Mouse (Mus musculus): ENCODE measurements around the gene Ccdc169.

DNA sequence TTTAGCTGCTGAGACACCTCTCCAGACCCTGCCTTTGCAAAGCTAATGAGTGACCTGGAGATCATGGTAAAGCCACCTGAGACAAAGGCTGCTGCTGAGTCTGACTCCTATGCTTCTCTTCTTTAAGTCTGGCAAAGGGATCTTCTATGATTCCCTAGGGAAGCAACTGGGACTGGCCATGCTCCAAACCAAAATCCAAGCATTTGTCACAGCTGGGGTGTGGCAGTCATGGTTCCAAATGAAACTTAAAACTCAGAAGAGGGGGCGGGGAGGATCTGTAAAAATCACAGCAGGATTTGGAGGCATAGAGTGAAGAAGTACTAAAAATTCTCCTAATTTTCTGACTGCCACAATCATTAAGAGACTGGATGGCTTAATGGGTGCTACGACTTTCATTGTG is 40.0 kb upstream of the Ccdc169 start:
- TF ChIP-seq CTCF (IDR thresholded peaks at IDR 0.05; ENCODE audit: low read depth, low read length) (no peak), GATA1 (IDR thresholded peaks at IDR 0.05; ENCODE audit: borderline replicate concordance, low read length) (no peak), TAL1 (conservative IDR thresholded peaks at IDR 0.05; ENCODE audit: low read depth, low read length) (no peak), GATA2 (IDR thresholded peaks at IDR 0.05; ENCODE audit: borderline replicate concordance, low read depth, low read length) (no peak), POLR2AphosphoS5 (IDR thresholded peaks at IDR 0.05; ENCODE audit: insufficient replicate concordance, low read depth, low read length) (no peak)
